Mouse (Mus musculus): Measurements from ENCODE around the gene Shb.

DNA sequence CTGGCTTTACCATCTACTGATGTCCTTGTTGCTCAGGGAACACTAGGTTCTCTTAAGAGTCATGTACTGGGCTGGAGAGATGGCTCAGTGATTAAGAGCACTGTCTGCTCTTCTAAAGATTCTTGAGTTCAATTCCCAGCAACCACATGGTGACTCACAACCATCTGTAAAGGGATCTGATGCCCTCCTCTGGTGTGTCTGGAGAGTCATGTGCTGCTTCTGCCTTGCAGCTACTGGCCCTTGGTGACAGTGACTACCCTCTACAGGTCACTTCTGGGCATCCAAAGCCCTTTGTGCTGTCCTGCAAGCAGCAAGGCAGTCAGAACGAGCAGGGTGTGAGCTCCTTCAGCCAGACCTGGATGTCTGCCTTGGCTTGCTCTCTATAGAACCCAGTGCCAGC lies 90.5 kb downstream of the Shb start:
- TF ChIP-seq CTCF (IDR thresholded peaks at IDR 0.05; ENCODE audit: control insufficient read depth, insufficient read depth, low read length) (no peak), POLR2A (IDR thresholded peaks at IDR 0.05; ENCODE audit: borderline replicate concordance, control insufficient read depth, low read depth, low read length) (no peak)

All from bone marrow, adult 2 months (tissue).